Mouse (Mus musculus) ovary, postnatal 10 days (tissue): ENCODE data around the gene Gm49403.
A peak's percentile ranks its signal among the peaks of the same experiment; 100 is the strongest.

Experiments
- DNase-seq: peaks from one replicate; pipeline ENCODE4 v3.0.0; 2022; ENCODE audit warnings: low spot score

Gene Gm49403

GRCm38 (mm10) chr19:8911810-8912209 lies 28.1 kb downstream of the Gm49403 start:
- DNase-seq, result no peak

GRCm38 (mm10) chr19:8914212-8914611 lies 30.5 kb downstream of the Gm49403 start:
- DNase-seq, result no peak

GRCm38 (mm10) chr19:8919000-8919399 lies 35.3 kb downstream of the Gm49403 start:
- no peak for DNase-seq

GRCm38 (mm10) chr19:8919684-8920072 lies 35.9 kb downstream of the Gm49403 start:
- DNase-seq, result no peak

GRCm38 (mm10) chr19:8920073-8920736 lies 36.5 kb downstream of the Gm49403 start, which contains the start of gene B3gat3:
TSS of gene B3gat3 (plus strand) at chr19:8920374.
- peak; percentile 88 for DNase-seq

- DNase-seq, result no peak
Measured at GRCm38 (mm10) chr19:8920836-8921291, 37.1 kb downstream of the Gm49403 start.

- DNase-seq, result no peak
Measured at GRCm38 (mm10) chr19:8921741-8922140, 38.0 kb downstream of the Gm49403 start.

GRCm38 (mm10) chr19:8926766-8927165 lies 43.0 kb downstream of the Gm49403 start:
- no peak for DNase-seq

GRCm38 (mm10) chr19:8927891-8928525 lies 44.3 kb downstream of the Gm49403 start:
- no peak for DNase-seq

- DNase-seq, result no peak
Measured at GRCm38 (mm10) chr19:8928689-8929223, 45.0 kb downstream of the Gm49403 start.

GRCm38 (mm10) chr19:8929224-8930088 lies 45.7 kb downstream of the Gm49403 start, which contains the start of the genes Rom1 and Eml3:
TSS of gene Rom1 (minus strand) at chr19:8929356.
TSS of gene Eml3 (plus strand) at chr19:8929552.
- DNase-seq, result peak; percentile 80

GRCm38 (mm10) chr19:8930117-8930516 lies 46.4 kb downstream of the Gm49403 start:
- no peak for DNase-seq

- no peak for DNase-seq
Measured at GRCm38 (mm10) chr19:8930771-8931170, 47.0 kb downstream of the Gm49403 start.

GRCm38 (mm10) chr19:8936736-8937135 lies 53.0 kb downstream of the Gm49403 start:
- no peak for DNase-seq
